Mouse (Mus musculus): ENCODE measurements around the gene Hs2st1.
A peak's percentile ranks its signal among the peaks of the same experiment; 100 is the strongest.

DNA sequence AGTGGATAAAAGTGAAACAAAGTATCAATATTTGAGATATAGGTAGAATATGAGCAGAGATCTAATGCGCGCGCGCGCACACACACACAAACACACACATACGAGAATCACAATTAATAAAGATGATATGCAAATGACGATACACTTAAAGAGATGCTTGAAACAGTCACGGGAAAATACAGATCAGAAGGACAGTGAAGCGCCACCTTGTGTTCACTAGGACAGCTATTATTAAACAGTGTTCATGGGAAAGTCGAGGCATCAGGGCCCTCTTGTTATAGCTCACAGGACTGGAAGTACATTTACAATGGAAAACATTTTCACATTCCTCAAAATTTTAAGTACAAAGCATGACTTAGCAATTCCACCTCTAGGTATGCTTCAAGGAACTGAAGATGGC is 102.5 kb downstream of the Hs2st1 start:
- TF ChIP-seq CTCF (IDR thresholded peaks at IDR 0.05; ENCODE audit: low read depth, low read length) (peak; percentile 27; the same call in 1 of the 2 replicates), POLR2A (IDR thresholded peaks at IDR 0.05; ENCODE audit: extremely low read depth, insufficient read depth, low read length) (no peak)
